Mouse (Mus musculus): ENCODE data around the gene Olfr775. TPM values are rescaled to one million over a fixed set of nuclear protein-coding genes. Genes with fewer than 3 reads are reported as not detected.

Gene Olfr775
- not detected for total RNA-seq (2021)
- long read RNA-seq, experiment 1 = 0 reads
- long read RNA-seq, experiment 2 = 0 reads

DNA sequence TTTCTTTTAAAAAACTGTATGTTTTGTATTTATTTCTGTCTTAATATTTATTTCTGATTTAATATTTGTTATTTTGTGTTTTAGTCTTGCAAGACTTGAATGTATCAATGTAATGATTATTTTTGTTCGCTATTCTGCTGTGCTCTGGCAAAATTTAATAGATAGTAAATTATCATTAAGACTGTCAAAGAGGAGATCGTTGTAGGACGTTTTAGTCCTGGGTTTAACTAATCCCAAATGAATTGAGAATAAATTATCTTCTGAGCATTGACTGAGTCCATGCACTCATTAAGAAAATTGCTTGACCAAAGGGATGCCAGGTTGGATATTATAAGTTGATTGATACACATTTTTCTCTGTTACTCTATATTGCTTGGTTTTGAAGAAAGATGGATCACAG is at the start of gene Olfr775:
Olfr775 (plus strand) TSS at position 301 of the 400 bp plus-strand sequence.
- no peak for TF ChIP-seq CTCF (IDR thresholded peaks at IDR 0.05)
- no peak for DNase-seq
- no peak within 1 kb of the TSS for H3K4me3 ChIP-seq
- no peak within 1 kb of the TSS for H3K27ac ChIP-seq
- intact Hi-C loops (cut with DNase I) = no loop called here

DNA sequence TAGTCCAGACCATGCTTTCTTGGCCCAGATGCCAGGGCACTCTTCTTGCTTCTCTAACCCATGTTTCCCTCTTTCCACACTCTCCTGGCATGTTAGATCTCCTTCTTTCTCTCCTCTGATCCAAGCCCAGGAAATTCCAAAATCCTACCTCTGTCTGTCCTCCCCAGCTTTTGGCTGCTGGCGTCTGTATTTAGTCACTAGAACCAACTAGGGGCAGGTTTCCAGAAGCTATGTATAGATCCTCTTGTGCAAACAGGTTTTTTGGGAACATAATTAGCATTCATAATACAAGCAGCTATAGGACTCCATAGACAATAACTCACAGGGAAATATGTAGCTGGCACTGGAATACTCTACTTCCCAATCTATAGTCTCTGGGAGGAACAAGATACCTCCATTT is 17.5 kb upstream of the Olfr775 start:
- Histone ChIP-seq H3K4me3 (no peak overlapping the region), H3K27ac (no peak overlapping the region)
- no peak for DNase-seq
- intact Hi-C loops (cut with DNase I) = no loop called here
- no peak for TF ChIP-seq CTCF (IDR thresholded peaks at IDR 0.05)

DNA sequence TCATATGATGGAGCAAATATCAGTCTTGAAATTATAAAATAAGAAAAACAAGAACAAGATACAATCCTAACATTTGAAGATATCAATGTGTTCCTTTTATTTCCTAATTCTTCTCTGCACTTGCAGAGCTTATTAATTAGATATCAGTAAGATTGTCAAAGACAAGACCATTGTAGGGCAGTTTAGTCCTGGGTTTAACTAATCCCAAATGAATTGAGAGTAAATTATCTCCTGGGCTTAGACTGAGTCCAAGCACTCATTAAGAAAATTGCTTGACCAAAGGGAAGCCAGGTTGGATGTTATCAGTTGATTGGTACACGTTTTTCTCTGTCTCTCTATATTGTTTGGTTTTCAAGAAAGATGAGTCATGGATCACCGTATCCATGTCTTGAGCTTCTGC is 12.3 kb upstream of the Olfr775 start, which contains the start of gene Olfr774:
Olfr774 (plus strand) TSS at position 301 of the 400 bp plus-strand sequence.
- no peak within 1 kb of the TSS for H3K4me3 ChIP-seq
- intact Hi-C loops (cut with DNase I) = no loop called here
- DNase-seq = no peak
- TF ChIP-seq CTCF (IDR thresholded peaks at IDR 0.05) = no peak
- no peak within 1 kb of the TSS for H3K27ac ChIP-seq

DNA sequence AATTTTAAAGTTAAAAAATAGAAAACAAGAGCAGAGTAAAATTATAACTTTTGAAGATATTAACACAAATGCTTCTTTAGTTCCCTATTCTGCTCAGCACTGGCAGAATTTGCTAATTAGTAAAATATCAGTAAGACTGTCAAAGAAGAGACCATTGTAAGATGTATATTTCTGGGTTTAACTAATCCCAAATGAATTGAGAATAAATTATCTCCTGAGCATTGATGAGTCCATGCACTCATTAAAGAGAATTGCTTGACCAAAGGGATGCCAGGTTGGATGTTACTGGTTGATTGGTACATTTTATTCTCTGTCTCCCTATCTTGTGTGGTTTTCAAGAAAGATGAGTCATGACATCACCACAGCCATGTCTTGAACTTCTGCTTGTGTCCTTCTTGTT is 10.6 kb downstream of the Olfr775 start, which contains the start of gene Olfr776:
Olfr776 (plus strand) TSS at position 301 of the 400 bp plus-strand sequence.
- no peak within 1 kb of the TSS for H3K27ac ChIP-seq
- DNase-seq = no peak
- no peak within 1 kb of the TSS for H3K4me3 ChIP-seq
- intact Hi-C loops (cut with DNase I) = no loop called here
- TF ChIP-seq CTCF (IDR thresholded peaks at IDR 0.05) = no peak

DNA sequence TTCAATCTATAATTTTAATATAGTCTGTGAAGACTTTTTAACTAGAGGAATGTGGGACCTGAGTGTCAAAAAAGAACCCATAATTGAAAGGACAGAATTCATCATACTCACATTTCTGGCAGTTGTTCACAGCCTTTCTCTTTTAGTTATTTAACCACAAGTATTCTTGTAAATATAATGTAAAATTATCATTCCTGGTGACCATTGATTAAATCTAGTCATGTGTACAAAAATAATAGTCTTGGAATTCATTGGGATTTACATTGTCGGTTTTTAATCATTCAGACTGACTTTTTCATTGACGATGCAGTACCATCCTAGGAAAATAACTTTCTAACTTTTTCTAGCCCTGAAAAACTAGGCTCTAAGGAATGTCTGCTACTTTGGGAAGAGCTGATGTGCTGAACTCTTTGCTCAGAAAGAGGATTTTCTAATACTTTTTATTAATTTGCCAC is 22.9 kb downstream of the Olfr775 start, which contains the start of gene Olfr777:
Olfr777 (minus strand) TSS at position 405 of the 455 bp plus-strand sequence.
- Histone ChIP-seq H3K27ac (no peak within 1 kb of the TSS), H3K4me3 (no peak within 1 kb of the TSS)
- intact Hi-C loops (cut with DNase I) = no loop called here
- TF ChIP-seq CTCF (IDR thresholded peaks at IDR 0.05) = no peak
- no peak for DNase-seq

Other genes starting within 250 kb of the Olfr775 start
- gene Olfr763, start 237.6 kb upstream of the Olfr775 start, total RNA-seq (2021) = not detected
- not detected for gene Olfr764-ps1, start 208.5 kb upstream of the Olfr775 start, total RNA-seq (2021)
- gene Olfr765, start 198.4 kb upstream of the Olfr775 start, total RNA-seq (2021) = not detected
- not detected for gene Olfr766-ps1, start 179.4 kb upstream of the Olfr775 start, total RNA-seq (2021)
- not detected for gene Olfr767, start 165.5 kb upstream of the Olfr775 start, total RNA-seq (2021)
- gene Olfr768, start 149.0 kb upstream of the Olfr775 start, total RNA-seq (2021) = not detected
- not detected for gene Olfr769, start 130.6 kb upstream of the Olfr775 start, total RNA-seq (2021)
- not detected for gene Olfr770, start 109.4 kb upstream of the Olfr775 start, total RNA-seq (2021)
- not detected for gene Olfr771, start 83.7 kb upstream of the Olfr775 start, total RNA-seq (2021)
- not detected for gene Olfr772, start 70.5 kb upstream of the Olfr775 start, total RNA-seq (2021)
- not detected for gene Olfr773, start 61.0 kb upstream of the Olfr775 start, total RNA-seq (2021)
- not detected for gene Olfr774, start 12.2 kb upstream of the Olfr775 start, total RNA-seq (2021)
- gene Olfr776, start 10.7 kb downstream of the Olfr775 start, total RNA-seq (2021) = not detected
- not detected for gene Olfr777, start 23.1 kb downstream of the Olfr775 start, total RNA-seq (2021)
- gene Olfr780, start 69.7 kb downstream of the Olfr775 start, total RNA-seq (2021) = not detected
- not detected for gene Olfr781, start 80.4 kb downstream of the Olfr775 start, total RNA-seq (2021)
- not detected for gene Olfr782, start 100.4 kb downstream of the Olfr775 start, total RNA-seq (2021)
- not detected for gene Olfr784, start 135.7 kb downstream of the Olfr775 start, total RNA-seq (2021)
- gene Olfr785, start 157.0 kb downstream of the Olfr775 start, total RNA-seq (2021) = not detected
- not detected for gene Olfr786, start 178.9 kb downstream of the Olfr775 start, total RNA-seq (2021)
- gene Olfr787, start 213.4 kb downstream of the Olfr775 start, total RNA-seq (2021) = not detected
- not detected for gene Olfr788, start 222.6 kb downstream of the Olfr775 start, total RNA-seq (2021)
- not detected for gene Olfr789, start 236.3 kb downstream of the Olfr775 start, total RNA-seq (2021)

All from gastrocnemius, adult 2 months (tissue).